Mouse (Mus musculus) spleen, adult 12 weeks (tissue): Measurements from ENCODE around the gene Lbhd2.

Experiments used
- DNase-seq: peaks from one replicate; pipeline ENCODE4 v3.0.0; 2022; ENCODE audit warnings: low spot score

Lbhd2 gene

GRCm38 (mm10) chr12:111432097-111432496 lies 25.5 kb downstream of the Lbhd2 start:
- no peak for DNase-seq

GRCm38 (mm10) chr12:111432751-111433331 lies 26.2 kb downstream of the Lbhd2 start:
- no peak for DNase-seq

- DNase-seq = no peak
Observed at GRCm38 (mm10) chr12:111434164-111434744, 27.6 kb downstream of the Lbhd2 start.

- DNase-seq = no peak
Observed at GRCm38 (mm10) chr12:111434745-111435327, 28.2 kb downstream of the Lbhd2 start.

GRCm38 (mm10) chr12:111436170-111436569 lies 29.6 kb downstream of the Lbhd2 start:
- no peak for DNase-seq

- no peak for DNase-seq
Observed at GRCm38 (mm10) chr12:111436640-111437039, 30.0 kb downstream of the Lbhd2 start.

- no peak for DNase-seq
Observed at GRCm38 (mm10) chr12:111437222-111437900, 30.8 kb downstream of the Lbhd2 start.

- no peak for DNase-seq
Observed at GRCm38 (mm10) chr12:111438850-111439249, 32.2 kb downstream of the Lbhd2 start.

- DNase-seq = no peak
Observed at GRCm38 (mm10) chr12:111440701-111441373, 34.2 kb downstream of the Lbhd2 start.

GRCm38 (mm10) chr12:111441523-111441922 lies 34.9 kb downstream of the Lbhd2 start:
- DNase-seq = no peak

GRCm38 (mm10) chr12:111442309-111443010 lies 35.9 kb downstream of the Lbhd2 start, which contains the start of gene Tnfaip2:
TSS of gene Tnfaip2 (plus strand) at chr12:111442469.
- DNase-seq = peak; percentile 82

GRCm38 (mm10) chr12:111443011-111443870 lies 36.6 kb downstream of the Lbhd2 start:
- DNase-seq = peak; percentile 70

GRCm38 (mm10) chr12:111443921-111444831 lies 37.6 kb downstream of the Lbhd2 start:
- no peak for DNase-seq

- DNase-seq = no peak
Observed at GRCm38 (mm10) chr12:111445161-111445889, 38.7 kb downstream of the Lbhd2 start.

GRCm38 (mm10) chr12:111445890-111446613 lies 39.4 kb downstream of the Lbhd2 start:
- no peak for DNase-seq

GRCm38 (mm10) chr12:111446745-111447144 lies 40.1 kb downstream of the Lbhd2 start:
- DNase-seq = no peak

GRCm38 (mm10) chr12:111447350-111447749 lies 40.7 kb downstream of the Lbhd2 start:
- DNase-seq = no peak
